Mouse (Mus musculus) spleen, adult 2 months (tissue): ENCODE data around the gene Prokr1.

Experiments
- CTCF ChIP-seq: fragments of 200-500 bp; IDR thresholded peaks from 2 replicates; pipeline ENCODE4 v1.5.1; 2011; ENCODE audit warnings: mild to moderate bottlenecking, inconsistent platforms; ENCODE audit not compliant: insufficient read depth, insufficient read length, insufficient replicate concordance; ENCODE audit errors: extremely low read depth
- POLR2A ChIP-seq: fragments of 200-500 bp; IDR thresholded peaks from 2 replicates; pipeline ENCODE4 v1.6.1; 2011; ENCODE audit warnings: low read depth, low read length, inconsistent platforms

- TF ChIP-seq CTCF (no peak), POLR2A (no peak)
Observed at GRCm38 (mm10) chr6:87582456-87582855, 8.1 kb downstream of the Prokr1 start.
